Mouse (Mus musculus): Measurements from ENCODE around the gene Ssrp1. TPM values are rescaled to one million over a fixed set of nuclear protein-coding genes. Genes with fewer than 3 reads are reported as not detected.
A peak's percentile ranks its signal among the peaks of the same experiment; 100 is the strongest.

Ssrp1 gene
- polyA plus RNA-seq, 1 experiment: not detected

DNA sequence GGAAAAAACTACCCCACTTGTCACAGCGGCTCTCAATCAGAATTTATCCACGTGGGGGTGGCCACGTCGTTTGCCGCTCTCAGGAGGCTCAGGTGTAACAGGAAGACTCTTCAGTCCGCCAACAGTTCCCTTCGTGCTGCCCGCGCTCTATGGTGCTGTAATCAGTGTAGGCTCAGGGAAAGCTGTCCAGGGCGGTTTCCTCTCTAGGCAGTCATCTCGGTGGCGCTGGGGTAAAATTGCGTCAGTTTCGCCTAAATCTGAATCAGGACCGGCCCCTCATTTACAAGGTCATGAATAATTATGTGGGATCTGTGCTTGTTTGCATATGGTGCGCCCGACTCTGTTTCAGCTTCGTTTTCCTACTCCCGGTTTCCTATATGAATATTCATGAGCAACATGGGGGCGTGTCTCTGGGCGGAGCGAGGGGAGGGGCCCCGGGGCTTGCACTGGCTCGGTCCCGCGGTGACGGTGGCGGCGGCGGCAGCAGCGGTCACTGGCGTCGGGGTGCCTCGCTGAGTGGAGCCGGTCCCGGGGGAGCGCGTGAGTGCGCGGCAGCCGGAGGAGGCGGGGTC lies 10.6 kb downstream of the Ssrp1 start, which contains the start of gene Tnks1bp1:
TSS of gene Tnks1bp1 (plus strand) at position 427 of the 572 bp plus-strand sequence.
- H3K4me3 ChIP-seq (ENCODE audit: insufficient read depth, low read depth, low read length): peak within 1 kb of the TSS; percentile 64
- WGBS: 1% methylated on average over 42 of the region's 42 CpGs
- peaks cover 28% of the 10 kb centered on the region for H3K4me1 ChIP-seq (ENCODE audit: control insufficient read depth, insufficient read depth, low read length)
- TF ChIP-seq POLR2A (IDR thresholded peaks at IDR 0.05; ENCODE audit: insufficient read depth, low read depth, low read length) (no peak), CTCF (IDR thresholded peaks at IDR 0.05; ENCODE audit: insufficient read depth, low read depth, low read length) (no peak)
- peak within 1 kb of the TSS; percentile 32 for H3K27ac ChIP-seq (ENCODE audit: insufficient read depth, low read depth, low read length)

DNA sequence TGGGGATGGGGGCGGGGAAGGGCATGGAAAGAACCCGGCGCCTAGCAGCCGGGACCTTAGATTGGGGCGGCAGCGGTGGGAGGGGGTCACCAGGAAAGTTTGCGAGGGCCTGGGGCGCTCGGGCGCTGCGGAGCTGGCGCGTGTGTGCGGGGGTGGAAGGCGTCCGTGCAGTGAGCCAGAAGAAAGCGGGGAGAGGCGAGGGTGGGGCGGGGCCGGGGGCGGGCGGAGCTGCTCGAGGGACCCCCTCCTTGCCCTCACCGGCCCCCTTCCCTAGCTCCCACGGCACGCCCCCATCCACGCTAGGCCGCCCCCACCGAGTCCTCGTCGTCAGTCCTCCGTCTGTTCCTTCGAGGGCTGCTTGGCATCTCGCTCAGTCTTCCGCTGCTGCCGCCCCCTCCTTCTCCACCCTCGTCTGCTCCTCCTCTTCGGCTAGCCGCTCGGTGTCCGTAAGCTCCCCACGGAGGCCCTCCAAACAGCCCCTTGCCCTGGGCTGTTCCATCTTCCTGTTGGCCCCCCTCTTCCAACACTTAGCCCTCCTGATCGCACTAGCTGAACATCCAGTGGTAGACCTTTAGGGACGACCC lies 11.2 kb downstream of the Ssrp1 start:
- no peak for TF ChIP-seq POLR2A (IDR thresholded peaks at IDR 0.05; ENCODE audit: insufficient read depth, low read depth, low read length)
- TF ChIP-seq CTCF (IDR thresholded peaks at IDR 0.05; ENCODE audit: insufficient read depth, low read depth, low read length): no peak
- Histone ChIP-seq H3K4me3 (ENCODE audit: insufficient read depth, low read depth, low read length) (peak overlapping the region; percentile 64), H3K27ac (ENCODE audit: insufficient read depth, low read depth, low read length) (peak overlapping the region; percentile 32), H3K4me1 (ENCODE audit: control insufficient read depth, insufficient read depth, low read length) (peaks cover 28% of the 10 kb centered on the region)
- WGBS: under 1% methylated on average over 44 of the region's 44 CpGs

DNA sequence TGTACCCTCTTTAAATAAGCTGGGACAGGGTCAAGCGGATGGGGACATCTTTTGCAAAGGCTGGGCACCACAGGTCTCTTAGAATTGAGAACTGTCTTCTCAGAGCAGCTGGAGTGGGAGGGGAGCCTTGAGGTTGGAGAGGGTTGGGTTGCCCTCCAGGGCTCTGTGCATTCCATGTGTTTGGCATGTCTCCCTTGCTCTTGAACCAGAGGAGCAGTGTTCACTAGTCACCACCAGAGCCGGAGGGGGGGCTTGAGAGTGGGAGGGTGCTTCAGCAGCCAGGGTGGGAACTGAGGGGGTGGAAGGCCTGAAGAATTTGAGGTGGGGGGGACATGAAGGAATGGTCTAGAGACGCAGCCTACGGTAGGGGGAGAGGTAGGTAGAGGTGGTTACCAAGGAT lies 12.2 kb downstream of the Ssrp1 start:
- Histone ChIP-seq H3K27ac (ENCODE audit: insufficient read depth, low read depth, low read length) (no peak overlapping the region), H3K4me3 (ENCODE audit: insufficient read depth, low read depth, low read length) (peak overlapping the region; percentile 5; the same call in 1 of the 2 replicates), H3K4me1 (ENCODE audit: control insufficient read depth, insufficient read depth, low read length) (peaks cover 28% of the 10 kb centered on the region)
- WGBS: 62% methylated on average over 4 of the region's 4 CpGs
- TF ChIP-seq POLR2A (IDR thresholded peaks at IDR 0.05; ENCODE audit: insufficient read depth, low read depth, low read length) (no peak), CTCF (IDR thresholded peaks at IDR 0.05; ENCODE audit: insufficient read depth, low read depth, low read length) (no peak)

DNA sequence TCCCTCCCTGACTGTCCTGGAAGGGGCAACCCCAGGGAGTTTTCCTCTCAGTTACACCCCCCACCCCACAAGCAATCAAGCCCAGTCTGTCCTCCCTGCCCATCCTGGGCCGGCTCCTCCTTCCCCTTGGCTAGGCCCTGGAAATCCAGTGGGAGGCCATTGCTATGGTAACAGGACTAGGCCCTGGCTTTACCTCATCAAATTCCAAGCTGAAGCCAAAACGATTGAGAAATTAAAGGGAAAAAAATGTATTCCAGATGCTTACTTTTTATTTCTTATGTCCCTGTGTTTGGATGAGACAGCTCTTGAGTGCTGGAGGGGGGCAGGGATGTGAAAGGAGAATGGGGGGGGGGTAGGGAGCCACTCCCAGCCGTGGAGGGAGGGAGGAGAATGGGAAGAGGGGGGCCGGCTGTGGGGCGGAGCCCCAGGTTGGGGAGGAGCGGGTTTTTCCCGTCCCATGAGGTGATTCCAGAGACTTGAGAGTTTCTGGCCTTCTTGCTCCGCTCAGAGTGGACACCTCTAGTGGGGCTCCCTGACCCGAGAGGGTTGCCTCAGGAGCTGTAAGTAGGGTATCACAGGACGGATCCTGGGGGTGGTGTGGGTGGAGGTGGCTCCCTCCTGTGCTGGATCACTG lies 13.1 kb downstream of the Ssrp1 start:
- Histone ChIP-seq H3K4me3 (ENCODE audit: insufficient read depth, low read depth, low read length) (peak overlapping the region; percentile 15; the same call in 1 of the 2 replicates), H3K27ac (ENCODE audit: insufficient read depth, low read depth, low read length) (peak overlapping the region; percentile 8; the same call in 1 of the 2 replicates), H3K4me1 (ENCODE audit: control insufficient read depth, insufficient read depth, low read length) (peaks cover 28% of the 10 kb centered on the region)
- TF ChIP-seq POLR2A (IDR thresholded peaks at IDR 0.05; ENCODE audit: insufficient read depth, low read depth, low read length): no peak
- no peak for TF ChIP-seq CTCF (IDR thresholded peaks at IDR 0.05; ENCODE audit: insufficient read depth, low read depth, low read length)
- 26% methylated on average over 10 of the region's 10 CpGs for WGBS

DNA sequence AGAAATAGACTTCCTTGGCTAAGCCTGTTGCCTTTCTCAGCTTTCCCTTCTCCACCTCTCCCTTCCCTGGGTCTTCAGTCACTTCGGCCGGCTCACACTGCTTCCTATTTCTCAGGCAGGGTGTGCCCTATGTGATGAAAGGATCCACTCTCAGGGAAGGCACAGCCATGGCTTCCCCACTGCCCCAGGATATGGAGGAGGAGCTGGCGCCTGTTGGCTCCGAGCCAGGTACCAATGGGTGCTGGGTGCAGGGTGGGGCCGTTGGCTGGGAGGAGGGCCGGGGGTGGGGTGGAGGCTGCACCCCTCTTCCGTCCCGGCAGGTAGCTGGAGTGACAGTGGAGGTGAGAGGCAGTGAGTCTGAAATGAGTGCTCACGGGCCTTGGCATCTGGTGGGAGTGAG lies 13.7 kb downstream of the Ssrp1 start:
- WGBS: 42% methylated on average over 9 of the region's 9 CpGs
- H3K27ac ChIP-seq (ENCODE audit: insufficient read depth, low read depth, low read length): peak overlapping the region; percentile 8; the same call in 1 of the 2 replicates

DNA sequence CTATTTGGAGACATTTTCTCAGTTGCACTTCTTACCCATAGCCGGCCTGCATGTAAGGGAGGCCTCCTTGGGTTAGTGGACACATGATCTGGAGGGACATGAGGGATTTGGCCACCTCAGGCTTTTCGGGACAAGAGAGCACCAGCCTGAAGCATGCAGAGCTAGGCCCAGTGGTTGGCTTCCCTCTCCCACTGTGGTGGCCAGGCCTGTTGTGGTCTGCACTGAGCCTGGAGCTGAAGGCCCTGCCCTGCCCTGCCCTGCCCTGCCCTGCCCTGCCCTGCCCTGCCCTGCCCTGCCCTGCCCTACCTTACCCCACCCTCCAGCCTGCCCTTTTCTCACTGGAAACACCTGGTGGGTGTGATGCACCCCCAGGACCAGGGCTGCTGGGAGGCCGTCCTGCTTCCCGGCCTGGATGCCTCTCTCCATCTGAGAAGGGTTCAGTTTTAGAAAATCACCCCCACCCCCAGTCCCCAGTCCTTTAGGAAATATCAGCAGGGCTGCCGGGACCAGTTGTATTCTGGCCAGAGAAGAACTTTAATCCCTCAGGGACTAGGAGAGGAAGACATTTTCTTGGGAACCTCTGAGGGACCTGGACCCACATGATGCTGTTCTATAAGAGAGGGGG lies 16.3 kb downstream of the Ssrp1 start:
- H3K4me1 ChIP-seq (ENCODE audit: control insufficient read depth, insufficient read depth, low read length): peaks cover 21% of the 10 kb centered on the region
- H3K4me3 ChIP-seq (ENCODE audit: insufficient read depth, low read depth, low read length): no peak overlapping the region
- TF ChIP-seq CTCF (IDR thresholded peaks at IDR 0.05; ENCODE audit: insufficient read depth, low read depth, low read length) (no peak), POLR2A (IDR thresholded peaks at IDR 0.05; ENCODE audit: insufficient read depth, low read depth, low read length) (no peak)
- 80% methylated on average over 5 of the region's 5 CpGs for WGBS
- no peak overlapping the region for H3K27ac ChIP-seq (ENCODE audit: insufficient read depth, low read depth, low read length)

More for the DNA sequence above, 13.7 kb downstream of the Ssrp1 start:
- no peak for TF ChIP-seq POLR2A (IDR thresholded peaks at IDR 0.05; ENCODE audit: insufficient read depth, low read depth, low read length)
- TF ChIP-seq CTCF (IDR thresholded peaks at IDR 0.05; ENCODE audit: insufficient read depth, low read depth, low read length): no peak
- Histone ChIP-seq H3K4me1 (ENCODE audit: control insufficient read depth, insufficient read depth, low read length) (peaks cover 28% of the 10 kb centered on the region), H3K4me3 (ENCODE audit: insufficient read depth, low read depth, low read length) (peak overlapping the region; percentile 15; the same call in 1 of the 2 replicates)

DNA sequence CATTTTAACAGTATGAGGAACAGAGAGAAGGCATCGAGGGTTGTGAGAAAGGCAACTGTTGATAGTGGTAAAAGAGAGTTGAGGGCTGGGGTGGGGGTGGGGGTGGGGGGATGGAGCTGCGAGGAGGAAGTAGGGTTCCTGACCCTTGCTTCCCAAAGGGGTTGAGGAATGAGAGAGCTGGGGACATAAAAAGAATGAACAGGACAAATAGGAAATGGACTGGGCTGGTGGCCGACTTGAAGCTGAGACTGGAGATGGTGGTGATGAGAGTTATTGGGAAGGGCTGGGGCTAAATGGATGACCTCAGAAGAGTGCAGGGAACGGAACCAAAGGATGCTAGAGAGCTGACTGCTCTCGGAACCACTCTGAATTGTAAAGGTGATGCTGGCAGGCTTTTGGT lies 19.7 kb downstream of the Ssrp1 start:
- WGBS: 76% methylated on average over 5 of the region's 5 CpGs
- Histone ChIP-seq H3K4me1 (ENCODE audit: control insufficient read depth, insufficient read depth, low read length) (peaks cover 10% of the 10 kb centered on the region), H3K4me3 (ENCODE audit: insufficient read depth, low read depth, low read length) (no peak overlapping the region), H3K27ac (ENCODE audit: insufficient read depth, low read depth, low read length) (no peak overlapping the region)
- no peak for TF ChIP-seq CTCF (IDR thresholded peaks at IDR 0.05; ENCODE audit: insufficient read depth, low read depth, low read length)
- TF ChIP-seq POLR2A (IDR thresholded peaks at IDR 0.05; ENCODE audit: insufficient read depth, low read depth, low read length): no peak

DNA sequence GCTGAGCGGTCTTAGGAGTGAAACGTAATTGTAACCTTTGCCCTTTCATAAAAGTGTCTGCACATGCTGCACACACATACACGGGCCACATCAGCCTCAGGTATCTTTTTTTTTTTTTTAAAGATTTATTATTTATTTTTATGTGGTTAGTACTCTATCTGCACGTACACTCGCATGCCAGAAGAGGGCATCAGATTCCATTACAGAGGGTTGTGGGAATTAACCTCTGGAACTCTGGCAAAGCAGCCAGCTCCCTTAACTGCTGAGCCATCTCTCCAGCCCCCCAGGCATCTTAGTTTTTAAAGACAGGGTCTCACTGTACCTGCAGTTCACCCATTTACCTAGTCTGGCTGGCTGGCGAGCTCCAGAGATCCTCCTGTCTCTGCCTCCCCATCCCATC lies 22.6 kb downstream of the Ssrp1 start:
- H3K4me3 ChIP-seq (ENCODE audit: insufficient read depth, low read depth, low read length): no peak overlapping the region
- H3K27ac ChIP-seq (ENCODE audit: insufficient read depth, low read depth, low read length): no peak overlapping the region
- WGBS: 94% methylated on average over 6 of the region's 6 CpGs
- TF ChIP-seq CTCF (IDR thresholded peaks at IDR 0.05; ENCODE audit: insufficient read depth, low read depth, low read length): no peak
- TF ChIP-seq POLR2A (IDR thresholded peaks at IDR 0.05; ENCODE audit: insufficient read depth, low read depth, low read length): no peak
- peaks cover 10% of the 10 kb centered on the region for H3K4me1 ChIP-seq (ENCODE audit: control insufficient read depth, insufficient read depth, low read length)
